Mouse (Mus musculus) lung, postnatal 0 days (tissue): ENCODE measurements at regions not wholly inside any gene's neighbourhood (a gene's known extent, or its start where the extent isn't known, plus 50 kb on each side); places are given as distances from the start of the nearest gene placed in this dataset.

ENCODE experiments used
- ATAC-seq: fragments of 200-750 bp; cut with Nextera tagmentation; 2 replicates; pipeline ENCODE4 v1.8.0; 2017; ENCODE audit warnings: moderate library complexity
- DNase-seq: peaks from one replicate; pipeline ENCODE4 v3.0.0-alpha.2; 2016; ENCODE audit warnings: low spot score
- H3K27ac ChIP-seq: fragments of 300-500 bp; sonication (generic); 2 replicates; pipeline ENCODE4 v1.5.1; 2014; ENCODE audit warnings: antibody characterized with exemption, mild to moderate bottlenecking, low read length, mixed read lengths
- H3K27me3 ChIP-seq: fragments of 300-500 bp; sonication (generic); replicated peaks from 2 replicates; pipeline ENCODE4 v1.6.1; 2014; ENCODE audit warnings: low read length, mixed read lengths; ENCODE audit not compliant: insufficient read depth
- H3K36me3 ChIP-seq: fragments of 300-500 bp; sonication (generic); 2 replicates; pipeline ENCODE4 v1.6.1; 2014; ENCODE audit warnings: low read length, mixed read lengths; ENCODE audit not compliant: insufficient read depth
- H3K4me1 ChIP-seq: fragments of 300-500 bp; sonication (generic); 2 replicates; pipeline ENCODE4 v1.6.1; 2014; ENCODE audit warnings: antibody characterized with exemption, low read depth, low read length, mixed read lengths; ENCODE audit not compliant: insufficient read depth
- H3K4me2 ChIP-seq: fragments of 300-500 bp; sonication (generic); replicated peaks from 2 replicates; pipeline ENCODE4 v1.6.1; 2014; ENCODE audit warnings: low read depth, mild to moderate bottlenecking, low read length, moderate library complexity, mixed read lengths
- H3K4me3 ChIP-seq: fragments of 300-500 bp; sonication (generic); 2 replicates; pipeline ENCODE4 v1.5.1; 2014; ENCODE audit warnings: low read depth, low read length
- H3K9ac ChIP-seq: fragments of 300-500 bp; sonication (generic); replicated peaks from 2 replicates; pipeline ENCODE4 v1.6.1; 2014; ENCODE audit warnings: low read depth, mild to moderate bottlenecking
- H3K9me3 ChIP-seq: fragments of 300-500 bp; sonication (generic); 2 replicates; pipeline ENCODE4 v1.6.1; 2016; ENCODE audit warnings: low read length, mixed read lengths
- CTCF ChIP-seq: IDR thresholded peaks from 2 replicates; pipeline ENCODE4 v1.5.1; 2016; ENCODE audit warnings: antibody characterized with exemption, mild to moderate bottlenecking
- EP300 ChIP-seq: IDR thresholded peaks from 2 replicates; pipeline ENCODE4 v1.6.1; 2016; ENCODE audit warnings: antibody characterized with exemption, mild to moderate bottlenecking, control low read depth
- WGBS: fragments of 180-500 bp; shearing (Covaris S2); extraction: QIAGEN DNeasy Blood & Tissue Kit; methylation state at CpG from one replicate; pipeline ENCODE4 v1.1.7; 2014; 5-methylcytosine and 5-hydroxymethylcytosine counted together

- no peak overlapping the region for H3K4me3 ChIP-seq
- H3K9me3 ChIP-seq = no peaks in the 10 kb centered on the region
- no peaks in the 10 kb centered on the region for H3K36me3 ChIP-seq
- H3K4me1 ChIP-seq = no peaks in the 10 kb centered on the region
- no peak overlapping the region for H3K27ac ChIP-seq
- TF ChIP-seq EP300 = no peak
- TF ChIP-seq CTCF = peak; percentile 44
- ATAC-seq (no peak), DNase-seq (no peak)
- 67% methylated on average over 8 of the region's 8 CpGs for WGBS
- no peak overlapping the region for H3K4me2 ChIP-seq
- no peak overlapping the region for H3K9ac ChIP-seq
- H3K27me3 ChIP-seq = no peaks in the 10 kb centered on the region
These were observed 553.6 kb upstream of the Tmpo start for GRCm38 (mm10) chr10:91734691-91735090.

GRCm38 (mm10) chr10:91732007-91732589 lies 551.0 kb upstream of the Tmpo start:
- TF ChIP-seq EP300 (no peak), CTCF (no peak)
- Histone ChIP-seq H3K9ac (no peak overlapping the region), H3K27ac (no peak overlapping the region), H3K9me3 (no peaks in the 10 kb centered on the region), H3K4me1 (no peaks in the 10 kb centered on the region), H3K4me3 (no peak overlapping the region), H3K36me3 (no peaks in the 10 kb centered on the region), H3K4me2 (no peak overlapping the region), H3K27me3 (no peaks in the 10 kb centered on the region)
- no peak for DNase-seq
- ATAC-seq = no peak
- WGBS = 49% methylated on average over 9 of the region's 9 CpGs

- H3K4me2 ChIP-seq = no peak overlapping the region
- no peaks in the 10 kb centered on the region for H3K27me3 ChIP-seq
- H3K36me3 ChIP-seq = no peaks in the 10 kb centered on the region
- TF ChIP-seq CTCF (no peak), EP300 (no peak)
- ATAC-seq (no peak), DNase-seq (no peak)
- H3K27ac ChIP-seq = no peak overlapping the region
- WGBS = 87% methylated on average over 6 of the region's 6 CpGs
- no peaks in the 10 kb centered on the region for H3K4me1 ChIP-seq
- H3K9me3 ChIP-seq = no peaks in the 10 kb centered on the region
- no peak overlapping the region for H3K9ac ChIP-seq
- no peak overlapping the region for H3K4me3 ChIP-seq
These were observed 548.9 kb upstream of the Tmpo start for GRCm38 (mm10) chr10:91730062-91730461.

GRCm38 (mm10) chr10:91719561-91720371 lies 538.7 kb upstream of the Tmpo start:
- Histone ChIP-seq H3K9ac (no peak overlapping the region), H3K4me3 (no peak overlapping the region), H3K4me2 (no peak overlapping the region), H3K27ac (no peak overlapping the region), H3K36me3 (no peaks in the 10 kb centered on the region), H3K4me1 (no peaks in the 10 kb centered on the region), H3K27me3 (no peaks in the 10 kb centered on the region), H3K9me3 (no peaks in the 10 kb centered on the region)
- ATAC-seq = no peak
- 86% methylated on average over 9 of the region's 9 CpGs for WGBS
- TF ChIP-seq EP300 (no peak), CTCF (no peak)
- DNase-seq = no peak

GRCm38 (mm10) chr10:91716604-91717003 lies 535.5 kb upstream of the Tmpo start:
- H3K4me3 ChIP-seq = no peak overlapping the region
- no peak overlapping the region for H3K9ac ChIP-seq
- H3K4me1 ChIP-seq = no peaks in the 10 kb centered on the region
- H3K9me3 ChIP-seq = no peaks in the 10 kb centered on the region
- no peaks in the 10 kb centered on the region for H3K36me3 ChIP-seq
- WGBS = 87% methylated on average over 7 of the region's 7 CpGs
- H3K27ac ChIP-seq = no peak overlapping the region
- TF ChIP-seq EP300 = no peak
- TF ChIP-seq CTCF = no peak
- H3K27me3 ChIP-seq = no peaks in the 10 kb centered on the region
- no peak for DNase-seq
- no peak for ATAC-seq
- no peak overlapping the region for H3K4me2 ChIP-seq

- H3K4me3 ChIP-seq = no peak overlapping the region
- WGBS = 86% methylated on average over 3 of the region's 3 CpGs
- ATAC-seq = no peak
These were observed 533.5 kb upstream of the Tmpo start for GRCm38 (mm10) chr10:91714648-91715047.

More at GRCm38 (mm10) chr10:91714648-91715047, 533.5 kb upstream of the Tmpo start:
- Histone ChIP-seq H3K27me3 (no peaks in the 10 kb centered on the region), H3K4me1 (no peaks in the 10 kb centered on the region), H3K36me3 (no peaks in the 10 kb centered on the region), H3K9me3 (no peaks in the 10 kb centered on the region), H3K27ac (no peak overlapping the region), H3K4me2 (no peak overlapping the region), H3K9ac (no peak overlapping the region)
- TF ChIP-seq EP300 = no peak
- no peak for TF ChIP-seq CTCF
- DNase-seq = no peak
